Mouse (Mus musculus): Measurements from ENCODE around the gene Pkn1. TPM values are rescaled to one million over a fixed set of nuclear protein-coding genes. Genes with fewer than 3 reads are reported as not detected.

Pkn1 gene
- polyA plus RNA-seq, 1 experiment from 2014 or later: 25.1 TPM

GRCm38 (mm10) chr8:83653662-83654017 is 45.3 kb downstream of the Pkn1 start:
- H3K4me3 ChIP-seq (ENCODE audit: low read depth, low read length): peak overlapping the region; percentile 89
- no peaks in the 10 kb centered on the region for H3K27me3 ChIP-seq (ENCODE audit: control insufficient read depth, insufficient read depth, low read length)
- H3K9me3 ChIP-seq (ENCODE audit: control insufficient read depth, low read length): no peaks in the 10 kb centered on the region
- H3K4me1 ChIP-seq (ENCODE audit: control insufficient read depth, insufficient read depth, low read length): peaks cover 11% of the 10 kb centered on the region
- peak overlapping the region; percentile 96 for H3K4me2 ChIP-seq (ENCODE audit: low read depth, low read length)
- H3K9ac ChIP-seq (replicated peaks; ENCODE audit: low read depth, low read length): peak overlapping the region; percentile 78
- 51% methylated on average over 10 of the region's 10 CpGs for WGBS
- no peaks in the 10 kb centered on the region for H3K36me3 ChIP-seq (ENCODE audit: control insufficient read depth, insufficient read depth, low read length)
- ATAC-seq (ENCODE audit: low read depth): no peak
- H3K27ac ChIP-seq (ENCODE audit: low read depth, low read length): no peak overlapping the region

DNA sequence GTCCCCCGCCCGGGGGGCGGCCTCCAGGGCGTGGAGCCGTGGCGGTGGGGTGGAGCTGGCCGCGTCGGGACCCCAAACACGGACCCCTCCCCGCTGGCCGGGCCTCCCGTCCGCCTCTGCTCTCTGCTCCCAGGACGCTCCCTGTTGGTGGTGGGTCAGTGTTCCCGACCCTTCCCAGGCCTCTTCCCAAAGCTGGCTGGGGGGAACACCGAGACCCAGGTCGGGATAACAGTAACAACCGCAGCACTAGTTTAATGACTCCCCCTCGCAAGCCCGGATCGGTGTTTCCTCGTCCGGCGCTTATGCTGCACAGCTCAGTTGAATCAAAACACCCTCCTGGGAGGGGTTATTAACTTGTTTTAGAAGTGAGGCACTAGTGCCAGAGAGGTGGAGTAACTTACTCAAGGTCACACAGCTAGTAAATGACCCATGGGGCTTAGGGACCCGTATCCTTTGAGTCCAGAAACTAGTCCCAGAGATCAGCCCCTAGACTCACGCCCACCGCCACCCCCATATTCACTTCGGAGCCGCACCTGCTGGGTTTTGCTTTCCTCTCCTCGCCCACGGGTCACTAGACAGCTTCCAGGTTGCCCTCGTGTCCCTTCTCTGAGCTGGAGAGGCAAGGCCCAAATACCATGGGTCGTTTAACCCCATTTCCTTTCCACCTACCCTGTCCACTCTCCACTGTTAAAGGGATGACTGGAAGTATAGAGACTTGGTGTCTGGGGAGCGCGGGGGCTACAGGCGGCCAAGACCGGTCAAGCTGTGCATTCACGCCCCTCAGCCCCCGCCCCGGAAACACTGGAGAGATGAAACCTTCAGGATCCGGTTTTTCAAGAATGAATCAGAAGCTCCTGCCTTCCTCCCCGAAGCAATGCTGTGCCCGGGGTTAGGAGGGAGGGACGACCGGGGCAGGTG is 46.0 kb downstream of the Pkn1 start:
- peaks cover 11% of the 10 kb centered on the region for H3K4me1 ChIP-seq (ENCODE audit: control insufficient read depth, insufficient read depth, low read length)
- peak overlapping the region; percentile 96 for H3K4me2 ChIP-seq (ENCODE audit: low read depth, low read length)
- WGBS: 3% methylated on average over 40 of the region's 46 CpGs
- no peaks in the 10 kb centered on the region for H3K36me3 ChIP-seq (ENCODE audit: control insufficient read depth, insufficient read depth, low read length)
- peak; percentile 39; the same call in 1 of the 2 replicates for ATAC-seq (ENCODE audit: low read depth)
- H3K9me3 ChIP-seq (ENCODE audit: control insufficient read depth, low read length): no peaks in the 10 kb centered on the region
- H3K4me3 ChIP-seq (ENCODE audit: low read depth, low read length): peak overlapping the region; percentile 89
- H3K27me3 ChIP-seq (ENCODE audit: control insufficient read depth, insufficient read depth, low read length): no peaks in the 10 kb centered on the region
- H3K9ac ChIP-seq (replicated peaks; ENCODE audit: low read depth, low read length): peak overlapping the region; percentile 78
- peak overlapping the region; percentile 67; the same call in 1 of the 2 replicates for H3K27ac ChIP-seq (ENCODE audit: low read depth, low read length)

DNA sequence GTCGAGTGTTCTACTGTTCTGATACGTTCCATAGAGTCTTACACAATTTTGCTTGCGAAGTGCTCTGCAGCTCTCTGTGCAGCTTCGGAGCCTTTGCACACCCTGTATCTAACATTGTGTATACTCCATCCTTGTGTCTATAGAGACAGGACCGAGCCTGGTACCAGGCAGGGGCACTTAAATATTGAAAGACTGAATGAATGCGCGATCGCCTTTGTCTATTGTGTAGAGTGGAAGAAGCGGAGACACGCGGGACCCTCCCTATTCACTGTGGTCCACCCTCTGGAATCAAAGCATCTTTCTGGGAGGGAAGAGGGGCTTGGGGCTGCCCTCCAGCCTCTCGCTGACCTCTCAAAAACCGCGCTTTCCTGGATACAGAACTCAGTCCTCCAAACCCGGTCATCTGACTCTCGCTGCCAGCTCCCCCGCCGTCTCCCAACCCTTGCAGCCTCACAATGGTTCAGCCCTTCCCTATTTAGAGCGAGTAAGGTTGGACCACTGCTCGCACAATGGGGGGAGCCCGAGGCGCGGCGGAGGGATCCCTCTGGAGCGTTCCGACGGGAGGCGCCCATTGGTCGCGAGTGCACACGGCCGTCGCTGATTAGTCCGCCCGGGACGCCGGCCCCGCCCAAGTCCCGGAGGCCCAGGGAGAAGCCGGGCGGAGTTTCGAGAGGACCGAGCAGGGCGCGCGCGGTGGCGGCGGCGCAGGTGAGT is 46.8 kb downstream of the Pkn1 start, which contains the start of gene Gipc1:
TSS of gene Gipc1 (plus strand) at position 648 of the 714 bp plus-strand sequence.
- Histone ChIP-seq H3K4me3 (ENCODE audit: low read depth, low read length) (peak within 1 kb of the TSS; percentile 89), H3K36me3 (ENCODE audit: control insufficient read depth, insufficient read depth, low read length) (no peaks in the 10 kb centered on the region), H3K9ac (replicated peaks; ENCODE audit: low read depth, low read length) (peak within 1 kb of the TSS; percentile 78), H3K4me2 (ENCODE audit: low read depth, low read length) (peak within 1 kb of the TSS; percentile 96), H3K27me3 (ENCODE audit: control insufficient read depth, insufficient read depth, low read length) (no peaks in the 10 kb centered on the region), H3K4me1 (ENCODE audit: control insufficient read depth, insufficient read depth, low read length) (peaks cover 11% of the 10 kb centered on the region), H3K27ac (ENCODE audit: low read depth, low read length) (peak within 1 kb of the TSS; percentile 90), H3K9me3 (ENCODE audit: control insufficient read depth, low read length) (no peaks in the 10 kb centered on the region)
- peak; percentile 97 for ATAC-seq (ENCODE audit: low read depth)
- WGBS: 5% methylated on average over 47 of the region's 50 CpGs

DNA sequence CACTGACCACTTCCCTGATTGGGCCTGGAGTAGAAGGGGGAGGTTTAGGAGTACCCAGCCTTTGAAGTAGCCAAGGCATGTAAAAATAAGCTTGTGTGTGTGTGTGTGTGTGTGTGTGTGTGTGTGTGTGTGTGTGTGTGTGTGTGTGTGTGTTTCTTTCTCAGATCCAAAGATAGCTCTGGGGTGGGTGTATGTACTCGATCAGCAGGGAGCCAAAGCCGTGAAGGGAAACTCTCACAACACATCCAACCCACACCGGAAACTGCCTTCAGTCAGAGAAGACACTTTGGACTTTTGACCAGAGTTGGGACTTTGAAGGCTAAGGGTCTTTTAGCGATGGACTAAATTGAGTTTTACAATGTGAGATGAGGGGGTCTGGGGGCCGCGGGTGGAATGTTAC is 49.3 kb downstream of the Pkn1 start:
- no peak overlapping the region for H3K9ac ChIP-seq (replicated peaks; ENCODE audit: low read depth, low read length)
- peaks cover 11% of the 10 kb centered on the region for H3K4me1 ChIP-seq (ENCODE audit: control insufficient read depth, insufficient read depth, low read length)
- H3K27ac ChIP-seq (ENCODE audit: low read depth, low read length): no peak overlapping the region
- H3K36me3 ChIP-seq (ENCODE audit: control insufficient read depth, insufficient read depth, low read length): no peaks in the 10 kb centered on the region
- no peak for ATAC-seq (ENCODE audit: low read depth)
- WGBS: 91% methylated on average over 6 of the region's 6 CpGs
- no peak overlapping the region for H3K4me2 ChIP-seq (ENCODE audit: low read depth, low read length)
- H3K27me3 ChIP-seq (ENCODE audit: control insufficient read depth, insufficient read depth, low read length): no peaks in the 10 kb centered on the region
- no peak overlapping the region for H3K4me3 ChIP-seq (ENCODE audit: low read depth, low read length)
- H3K9me3 ChIP-seq (ENCODE audit: control insufficient read depth, low read length): no peaks in the 10 kb centered on the region

DNA sequence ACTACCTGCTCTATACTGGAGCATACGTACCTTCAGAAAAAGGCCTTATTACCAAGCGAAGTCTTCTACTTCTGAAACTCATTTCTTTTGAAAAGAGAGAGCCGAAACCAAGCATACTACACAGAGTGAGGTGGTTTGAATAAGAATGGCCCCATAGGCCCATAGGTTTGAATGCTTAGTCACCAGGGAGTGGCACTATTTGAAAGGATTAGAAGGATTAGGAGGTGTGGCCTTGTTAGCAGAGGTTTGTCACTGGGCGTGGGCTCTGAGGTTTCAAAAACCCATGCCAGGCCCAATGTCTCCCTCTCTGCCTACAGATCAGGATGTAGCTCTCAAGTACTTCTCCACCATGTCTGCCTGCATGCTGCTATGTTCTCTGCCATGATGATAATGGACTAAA is 50.9 kb downstream of the Pkn1 start:
- Histone ChIP-seq H3K9me3 (ENCODE audit: control insufficient read depth, low read length) (no peaks in the 10 kb centered on the region), H3K4me3 (ENCODE audit: low read depth, low read length) (no peak overlapping the region), H3K36me3 (ENCODE audit: control insufficient read depth, insufficient read depth, low read length) (no peaks in the 10 kb centered on the region), H3K27me3 (ENCODE audit: control insufficient read depth, insufficient read depth, low read length) (no peaks in the 10 kb centered on the region), H3K27ac (ENCODE audit: low read depth, low read length) (no peak overlapping the region), H3K4me1 (ENCODE audit: control insufficient read depth, insufficient read depth, low read length) (peaks cover under 1% of the 10 kb centered on the region), H3K4me2 (ENCODE audit: low read depth, low read length) (no peak overlapping the region), H3K9ac (replicated peaks; ENCODE audit: low read depth, low read length) (no peak overlapping the region)
- ATAC-seq (ENCODE audit: low read depth): no peak
- WGBS: 96% methylated on average over 4 of the region's 4 CpGs

GRCm38 (mm10) chr8:83647511-83647910 is 51.5 kb downstream of the Pkn1 start:
- Histone ChIP-seq H3K4me3 (ENCODE audit: low read depth, low read length) (no peak overlapping the region), H3K9ac (replicated peaks; ENCODE audit: low read depth, low read length) (no peak overlapping the region), H3K27ac (ENCODE audit: low read depth, low read length) (no peak overlapping the region), H3K9me3 (ENCODE audit: control insufficient read depth, low read length) (no peaks in the 10 kb centered on the region), H3K27me3 (ENCODE audit: control insufficient read depth, insufficient read depth, low read length) (no peaks in the 10 kb centered on the region), H3K4me1 (ENCODE audit: control insufficient read depth, insufficient read depth, low read length) (no peaks in the 10 kb centered on the region), H3K4me2 (ENCODE audit: low read depth, low read length) (no peak overlapping the region), H3K36me3 (ENCODE audit: control insufficient read depth, insufficient read depth, low read length) (no peaks in the 10 kb centered on the region)
- no peak for ATAC-seq (ENCODE audit: low read depth)
- 94% methylated on average over 11 of the region's 11 CpGs for WGBS

DNA sequence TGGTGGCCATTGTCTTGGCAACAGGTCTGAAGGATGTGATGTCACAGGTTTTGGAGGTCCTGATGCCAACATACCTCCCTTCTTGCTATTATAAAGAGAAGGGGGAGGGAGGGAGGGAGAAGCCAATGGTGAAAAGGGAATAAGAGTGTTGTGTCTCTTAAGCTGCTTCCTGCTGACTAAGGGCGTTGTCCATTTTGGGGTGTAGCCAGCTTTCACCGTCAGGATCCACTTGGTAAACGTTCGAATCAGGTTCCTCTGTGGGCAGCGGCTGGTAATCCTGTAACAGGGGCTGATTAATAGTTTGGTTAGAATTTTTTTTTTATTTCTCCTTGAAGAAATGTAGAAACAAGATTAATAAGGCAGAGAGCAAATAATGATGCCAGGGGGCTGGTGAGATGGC is 59.3 kb downstream of the Pkn1 start:
- WGBS: 77% methylated on average over 5 of the region's 5 CpGs
- H3K9ac ChIP-seq (replicated peaks; ENCODE audit: low read depth, low read length): no peak overlapping the region
- H3K36me3 ChIP-seq (ENCODE audit: control insufficient read depth, insufficient read depth, low read length): no peaks in the 10 kb centered on the region
- H3K9me3 ChIP-seq (ENCODE audit: control insufficient read depth, low read length): no peaks in the 10 kb centered on the region; the same call in 1 of the 2 replicates
- H3K27ac ChIP-seq (ENCODE audit: low read depth, low read length): no peak overlapping the region
- no peak overlapping the region for H3K4me2 ChIP-seq (ENCODE audit: low read depth, low read length)
- no peaks in the 10 kb centered on the region for H3K4me1 ChIP-seq (ENCODE audit: control insufficient read depth, insufficient read depth, low read length)
- no peaks in the 10 kb centered on the region for H3K27me3 ChIP-seq (ENCODE audit: control insufficient read depth, insufficient read depth, low read length)
- no peak for ATAC-seq (ENCODE audit: low read depth)
- H3K4me3 ChIP-seq (ENCODE audit: low read depth, low read length): no peak overlapping the region

DNA sequence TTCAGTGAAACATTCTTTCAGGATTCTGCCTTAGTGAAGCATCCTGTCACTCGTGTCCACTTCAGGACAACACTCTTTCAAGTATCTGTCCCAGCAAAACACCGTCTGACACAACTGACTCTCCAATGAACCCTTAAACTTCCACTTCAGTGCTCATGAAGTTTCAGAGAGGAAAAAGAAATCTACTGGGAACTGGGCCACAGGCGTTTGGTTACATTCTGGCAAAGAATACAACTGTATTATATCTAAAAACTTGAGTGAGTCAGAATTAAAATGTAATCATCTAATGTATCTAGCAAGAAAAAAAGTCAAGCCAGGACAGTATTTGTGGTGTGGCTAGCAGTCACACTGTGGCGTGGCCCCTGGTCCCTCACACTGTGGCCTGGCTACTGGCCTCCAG is 60.1 kb downstream of the Pkn1 start:
- Histone ChIP-seq H3K27ac (ENCODE audit: low read depth, low read length) (no peak overlapping the region), H3K9ac (replicated peaks; ENCODE audit: low read depth, low read length) (no peak overlapping the region), H3K4me2 (ENCODE audit: low read depth, low read length) (no peak overlapping the region), H3K4me3 (ENCODE audit: low read depth, low read length) (no peak overlapping the region), H3K9me3 (ENCODE audit: control insufficient read depth, low read length) (no peaks in the 10 kb centered on the region; the same call in 1 of the 2 replicates), H3K27me3 (ENCODE audit: control insufficient read depth, insufficient read depth, low read length) (no peaks in the 10 kb centered on the region), H3K4me1 (ENCODE audit: control insufficient read depth, insufficient read depth, low read length) (no peaks in the 10 kb centered on the region), H3K36me3 (ENCODE audit: control insufficient read depth, insufficient read depth, low read length) (no peaks in the 10 kb centered on the region)
- WGBS: 74% methylated on average over 4 of the region's 4 CpGs
- ATAC-seq (ENCODE audit: low read depth): no peak

Measured in neural tube, embryonic 14.5 days (tissue).